Mouse (Mus musculus) thymus, postnatal 0 days (tissue): ENCODE measurements around the gene Ywhab. TPM values are rescaled to one million over a fixed set of nuclear protein-coding genes. Genes with fewer than 3 reads are reported as not detected.
A peak's percentile ranks its signal among the peaks of the same experiment; 100 is the strongest.

ENCODE experiments used
- DNase-seq: peaks from one replicate; pipeline ENCODE4 v3.0.0-alpha.2; 2015; ENCODE audit warnings: low spot score
- polyA plus RNA-seq: library from polyadenylated mRNA; unstranded; fragments of >200 nt; fragmentation: Nextera tagmentation; extraction: Ambion mirVana; gene quantifications from 2 replicates; pipeline ENCODE4 v1.2.1, GENCODE M21; 2015

The Ywhab gene
- polyA plus RNA-seq, 1 experiment from 2014 or later: 278 TPM

DNA sequence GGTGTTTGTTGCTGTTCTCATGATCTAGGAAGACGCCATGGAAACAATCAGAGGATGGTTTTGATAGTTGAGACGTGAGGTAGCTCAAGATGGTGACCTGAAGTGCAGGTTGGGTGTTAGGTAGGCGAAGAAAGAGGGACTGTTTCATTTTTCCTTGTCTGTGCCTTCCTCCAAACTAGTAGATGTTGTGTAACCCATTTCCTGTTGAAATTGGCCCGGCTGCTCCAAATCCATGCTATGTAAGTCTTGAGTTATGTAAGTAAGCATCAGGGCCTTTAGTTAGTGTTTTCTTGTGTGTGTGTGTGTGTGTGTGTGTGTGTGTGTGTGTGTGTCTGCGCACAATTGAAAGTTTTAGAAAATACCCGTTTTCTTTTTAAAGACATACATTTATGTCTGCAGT lies 14.5 kb downstream of the Ywhab start:
- no peak for DNase-seq

DNA sequence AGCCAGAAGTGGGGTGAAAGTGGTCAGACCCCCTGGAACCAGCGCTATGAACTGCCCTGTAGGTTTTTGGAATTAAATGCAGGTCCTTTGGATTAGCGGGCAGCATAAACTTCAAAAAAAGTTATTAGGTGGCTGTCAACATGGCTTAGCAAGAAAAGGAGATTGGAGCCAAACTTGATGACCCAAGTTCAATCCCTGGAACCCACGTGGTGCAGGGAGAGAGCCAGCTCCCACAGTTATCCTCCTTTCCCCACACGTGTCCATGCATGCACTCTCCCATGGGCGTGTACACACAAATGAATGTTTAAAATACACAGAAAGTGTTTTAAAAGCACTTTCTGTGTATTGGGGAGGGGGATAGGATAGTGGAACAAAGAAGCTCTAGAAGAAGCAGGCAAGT lies 15.7 kb downstream of the Ywhab start:
- DNase-seq: no peak

- no peak for DNase-seq
Observed at GRCm38 (mm10) chr2:164010944-164011343, 16.2 kb downstream of the Ywhab start.

DNA sequence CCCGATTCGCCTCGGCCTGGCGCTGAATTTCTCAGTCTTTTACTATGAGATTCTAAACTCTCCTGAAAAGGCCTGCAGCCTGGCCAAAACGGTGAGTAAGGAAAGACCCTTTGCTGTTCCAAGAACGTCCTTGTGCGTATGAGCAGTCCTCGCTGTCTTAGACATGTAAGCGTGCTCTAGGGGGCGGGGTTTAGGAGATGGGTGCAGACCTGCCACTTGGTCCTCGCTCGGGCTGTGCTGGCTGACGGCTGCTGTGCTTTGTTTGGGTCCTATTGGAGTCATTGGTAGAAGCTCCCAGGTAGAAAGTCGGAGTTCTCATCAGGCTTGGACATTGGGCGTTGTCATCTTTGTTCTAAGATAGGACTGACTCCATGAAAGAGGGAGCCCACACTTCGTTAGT lies 20.5 kb downstream of the Ywhab start:
- DNase-seq: no peak

DNA sequence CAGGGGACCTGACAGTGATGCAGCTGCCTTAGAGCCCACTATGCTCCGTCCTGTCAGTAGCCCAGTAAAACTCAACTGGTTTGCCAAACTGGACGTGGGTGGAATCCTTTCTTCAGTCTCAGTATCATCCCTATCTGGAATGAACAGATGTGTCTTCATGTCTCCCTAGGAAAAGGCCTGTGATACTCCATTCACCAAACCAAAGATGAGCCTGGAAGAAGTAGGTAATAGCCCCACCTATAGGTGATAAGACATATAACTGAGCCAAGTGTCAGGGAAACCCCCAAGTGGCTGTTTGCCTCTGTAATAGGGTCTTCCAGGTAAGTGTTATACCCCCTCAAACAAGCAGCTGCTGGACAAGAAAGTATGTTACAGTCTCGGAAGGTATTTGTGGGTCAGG lies 24.1 kb downstream of the Ywhab start:
- peak; percentile 28 for DNase-seq

- no peak for DNase-seq
Observed at GRCm38 (mm10) chr2:164019943-164020342, 25.2 kb downstream of the Ywhab start.

DNA sequence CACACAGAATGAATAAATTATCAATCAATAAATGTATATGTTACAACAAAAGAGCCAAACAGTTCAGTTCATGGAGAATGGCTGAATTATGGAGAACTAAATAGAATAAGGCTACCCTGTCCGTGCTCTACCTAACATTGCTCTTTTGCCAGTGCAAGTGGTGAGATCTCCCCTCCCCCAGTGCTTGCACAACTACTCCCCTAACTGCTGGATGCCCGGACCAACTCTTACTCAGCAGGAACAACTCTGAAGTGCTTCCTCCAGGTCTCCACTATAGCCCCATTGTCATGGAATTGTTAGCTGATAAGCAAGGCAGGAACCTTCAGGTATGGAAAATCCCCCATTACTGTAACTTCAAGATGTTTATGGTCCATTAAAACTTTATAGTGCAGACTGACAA lies 27.3 kb downstream of the Ywhab start:
- no peak for DNase-seq

DNA sequence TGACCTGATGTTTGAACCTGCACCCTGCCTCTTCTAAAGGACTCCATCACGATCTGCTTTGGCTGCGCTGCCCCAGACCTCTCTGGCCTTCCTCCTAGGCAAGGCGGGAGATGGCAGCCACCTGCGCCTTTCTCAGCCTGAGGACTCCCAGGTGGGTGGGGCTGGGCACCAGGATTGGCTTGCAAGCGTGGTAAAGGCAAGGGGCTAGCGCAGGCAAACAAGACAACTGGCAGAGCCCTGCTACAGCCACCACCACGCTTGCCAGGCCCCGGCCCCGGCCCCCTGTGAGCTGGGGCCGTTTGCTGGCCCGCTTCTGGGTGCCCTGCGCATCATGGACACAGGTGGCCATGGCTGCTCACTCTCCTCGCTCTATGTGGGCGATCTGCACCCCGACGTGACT lies 30.4 kb downstream of the Ywhab start, which contains the start of gene Pabpc1l:
Pabpc1l (plus strand) TSS at position 301 of the 400 bp plus-strand sequence.
- no peak for DNase-seq

DNA sequence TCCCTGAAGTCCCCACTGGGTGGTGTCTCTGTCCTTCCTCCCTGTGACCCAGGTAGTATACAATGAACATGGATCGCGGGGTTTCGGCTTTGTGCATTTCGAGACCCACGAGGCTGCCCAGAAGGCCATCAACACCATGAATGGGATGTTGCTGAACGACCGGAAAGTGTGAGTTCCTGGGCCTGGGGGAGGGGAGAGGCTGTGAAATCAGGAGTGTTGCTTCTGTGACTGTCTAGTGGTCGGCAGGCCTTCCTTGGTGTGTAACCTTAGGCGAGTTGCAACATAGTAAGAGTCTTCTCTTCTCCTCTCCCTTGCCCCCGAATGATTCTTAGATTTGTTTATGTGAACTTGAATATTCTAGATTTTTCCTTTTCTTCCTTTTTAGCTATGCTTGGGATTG lies 36.4 kb downstream of the Ywhab start:
- no peak for DNase-seq

- no peak for DNase-seq
Observed at GRCm38 (mm10) chr2:164032973-164033372, 38.2 kb downstream of the Ywhab start.

GRCm38 (mm10) chr2:164036520-164037019 lies 41.8 kb downstream of the Ywhab start:
- peak; percentile 53 for DNase-seq

DNA sequence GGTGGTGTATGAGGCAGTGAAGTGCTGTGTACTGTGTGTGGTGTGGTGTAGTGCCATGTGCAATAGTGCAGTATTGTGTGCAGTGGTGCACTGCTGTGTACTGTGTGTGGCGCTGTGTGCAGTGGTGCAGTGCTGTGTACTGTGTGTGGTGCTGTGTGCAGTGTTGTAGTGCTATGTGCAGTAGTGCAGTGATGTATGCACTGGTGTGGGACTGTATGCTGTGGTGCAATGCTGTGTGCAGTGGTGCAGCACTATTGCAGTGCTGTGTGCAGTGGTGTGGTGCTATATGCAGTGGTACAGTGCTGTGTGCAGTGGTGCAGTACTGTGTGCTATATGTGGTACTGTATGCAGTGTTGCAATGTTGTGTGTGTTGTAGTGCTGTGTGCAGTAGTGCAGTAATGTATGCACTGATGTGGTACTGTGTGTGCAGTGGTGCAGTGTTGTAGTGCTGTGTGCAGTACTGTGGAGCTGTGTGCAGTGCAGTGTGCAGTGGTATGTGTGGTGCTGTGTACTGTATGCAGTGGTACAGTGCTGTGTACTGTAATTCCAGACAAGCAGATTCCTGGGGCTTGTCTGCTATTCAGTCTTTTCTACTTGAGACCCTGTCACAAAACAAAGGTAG lies 43.8 kb downstream of the Ywhab start:
- no peak for DNase-seq

GRCm38 (mm10) chr2:164040949-164041348 lies 46.2 kb downstream of the Ywhab start:
- no peak for DNase-seq

DNA sequence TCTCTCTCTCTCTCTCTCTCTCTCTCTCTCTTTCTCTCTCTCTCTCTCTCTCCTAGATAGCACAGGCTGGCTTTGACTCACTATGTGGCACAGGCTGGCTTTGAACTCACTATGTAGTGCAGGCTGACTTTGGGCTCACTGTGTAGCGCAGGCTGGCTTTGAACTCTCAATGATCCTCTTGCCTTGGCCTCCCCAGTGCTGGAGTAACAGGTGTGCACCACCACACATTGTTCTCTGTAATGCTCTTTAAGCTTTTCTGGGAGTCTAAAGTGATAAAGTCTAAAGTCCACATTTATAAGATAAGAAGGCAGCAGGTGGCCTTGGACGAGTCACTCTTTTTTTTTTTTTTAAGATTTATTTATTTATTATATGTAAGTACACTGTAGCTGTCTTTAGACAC lies 46.8 kb downstream of the Ywhab start:
- DNase-seq: no peak

GRCm38 (mm10) chr2:164047197-164047690 lies 52.5 kb downstream of the Ywhab start:
- DNase-seq: peak; percentile 62

DNA sequence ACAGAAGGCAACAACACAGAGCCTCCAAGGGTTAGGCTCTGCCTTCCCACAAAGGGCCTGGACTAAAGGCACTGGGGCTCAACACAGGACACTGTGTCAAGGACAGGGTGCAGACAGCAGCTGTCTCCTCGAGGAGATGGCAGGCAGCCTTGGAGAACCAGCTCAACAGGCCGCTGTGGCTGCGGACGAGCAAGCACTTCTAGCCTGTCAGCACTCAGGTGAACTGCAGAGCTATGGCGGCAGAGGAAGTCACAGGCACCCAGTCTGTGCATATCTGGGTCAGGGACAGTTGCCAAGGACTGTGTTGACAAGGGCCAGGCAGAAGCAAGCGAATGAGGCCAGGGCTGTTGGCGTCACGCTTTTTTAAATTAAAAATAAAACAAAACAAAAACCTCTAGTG lies 59.0 kb downstream of the Ywhab start:
- peak; percentile 46 for DNase-seq

DNA sequence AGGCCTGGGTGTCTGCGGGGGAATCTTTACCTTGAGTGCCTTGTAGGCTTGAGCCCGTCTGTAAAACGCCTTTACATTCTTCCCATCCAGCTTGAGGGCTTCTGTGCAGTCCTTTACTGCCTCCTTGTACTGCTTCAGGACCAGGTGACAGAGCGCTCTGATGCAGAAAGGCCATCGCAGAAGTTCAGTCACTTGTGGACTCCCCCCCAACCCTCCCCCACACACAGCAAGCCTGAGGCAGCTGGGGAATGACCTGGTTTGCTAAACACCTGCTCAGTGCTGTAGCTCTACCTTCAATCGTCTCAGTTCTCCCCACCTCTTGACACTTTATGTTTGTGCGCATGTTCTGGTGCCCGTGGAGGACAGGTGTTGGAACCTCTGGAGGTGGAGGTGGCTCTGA lies 59.9 kb downstream of the Ywhab start:
- DNase-seq: peak; percentile 82

- DNase-seq: no peak
Observed at GRCm38 (mm10) chr2:164059634-164060235, 65.0 kb downstream of the Ywhab start.

Other genes with a start within 250 kb of the Ywhab start
- 73.2 and 83.0 TPM in 2 replicates for gene Ada, start 244.7 kb upstream of the Ywhab start, polyA plus RNA-seq
- gene Ccn5, start 174.1 kb upstream of the Ywhab start, polyA plus RNA-seq: 0.22 and 0.33 TPM in 2 replicates
- not detected in 2 replicates for gene Kcnk15, start 141.3 kb upstream of the Ywhab start, polyA plus RNA-seq
- not detected in 2 replicates for gene Rims4, start 76.3 kb upstream of the Ywhab start, polyA plus RNA-seq
- gene Pabpc1l, start 30.5 kb downstream of the Ywhab start, polyA plus RNA-seq: 1.8 and 2.0 TPM in 2 replicates
- 67.8 and 68.4 TPM in 2 replicates for gene Stk4, start 75.4 kb downstream of the Ywhab start, polyA plus RNA-seq
- gene Tomm34, start 76.2 kb downstream of the Ywhab start, polyA plus RNA-seq: 80.0 and 80.8 TPM in 2 replicates
- not detected in 2 replicates for gene Kcns1, start 176.2 kb downstream of the Ywhab start, polyA plus RNA-seq
- gene Wfdc5, start 187.8 kb downstream of the Ywhab start, polyA plus RNA-seq: 0.09 TPM in 1 of 2 replicates, not detected in the other
- gene Wfdc12, start 195.6 kb downstream of the Ywhab start, polyA plus RNA-seq: 2.0 and 2.3 TPM in 2 replicates
- not detected in 2 replicates for gene Wfdc15a, start 205.2 kb downstream of the Ywhab start, polyA plus RNA-seq
- gene Wfdc15b, start 226.7 kb downstream of the Ywhab start, polyA plus RNA-seq: 1.8 and 2.9 TPM in 2 replicates
- 0.09 and 0.12 TPM in 2 replicates for gene Svs2, start 243.5 kb downstream of the Ywhab start, polyA plus RNA-seq